Mouse (Mus musculus) ZHBTc4 (cell line): ENCODE results near the gene Fyttd1.
"Not testable (repeated sequence)": the region's sequence is repeated elsewhere in the genome, so short reads cannot be mapped to it uniquely, and the experiment has no call there.

Experiments
- DNase-seq: peaks from one replicate; pipeline ENCODE4 v3.0.0-alpha.2; 2011; ENCODE audit warnings: low read depth, low spot score

Fyttd1 gene

DNA sequence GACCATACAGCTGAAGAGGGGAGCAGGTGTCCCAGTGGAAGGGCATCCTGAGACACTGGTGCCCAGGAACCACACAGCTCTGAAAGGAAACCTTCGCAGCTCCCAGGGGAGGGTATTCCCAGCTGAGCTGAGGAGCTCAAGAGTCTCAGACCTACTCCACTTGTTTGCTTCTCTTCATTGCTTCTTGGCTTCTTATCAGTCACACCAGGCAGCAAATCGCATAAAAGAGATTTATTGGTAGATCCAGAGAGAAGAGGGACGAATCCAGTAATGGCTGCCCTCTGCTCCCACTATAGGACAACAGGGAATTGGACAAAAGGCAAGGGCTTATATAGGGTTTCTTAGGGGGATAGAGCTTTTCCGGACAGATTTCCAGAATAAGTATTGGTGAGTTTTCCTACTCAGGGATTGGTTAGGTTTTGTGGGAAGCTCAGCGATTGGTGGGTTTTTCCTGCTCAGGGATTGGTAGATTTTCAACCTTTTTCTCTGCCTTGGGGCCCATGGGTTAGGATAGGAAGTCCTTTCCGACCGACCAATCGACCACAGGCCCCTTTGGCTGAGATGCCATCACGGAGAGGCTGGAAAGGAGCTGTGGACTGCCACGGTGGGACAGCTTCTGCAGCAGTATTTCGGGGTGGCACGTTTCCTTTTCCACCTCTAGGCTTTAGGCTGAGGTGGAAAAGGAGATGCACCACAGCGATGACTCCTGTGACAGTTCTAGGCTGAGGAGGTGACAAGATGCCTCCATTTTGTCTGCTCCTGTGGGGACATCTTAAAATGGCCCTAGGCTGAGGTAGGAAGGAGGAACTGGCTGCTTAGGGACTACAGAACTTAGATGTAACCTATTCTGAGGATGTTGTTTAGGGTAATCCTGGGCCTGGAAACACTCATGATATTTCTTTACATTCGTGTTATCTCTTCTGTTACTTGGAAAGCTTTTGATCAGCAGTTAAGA, 1.9 kb downstream of the Fyttd1 start:
- peak; percentile 70 for DNase-seq

DNA sequence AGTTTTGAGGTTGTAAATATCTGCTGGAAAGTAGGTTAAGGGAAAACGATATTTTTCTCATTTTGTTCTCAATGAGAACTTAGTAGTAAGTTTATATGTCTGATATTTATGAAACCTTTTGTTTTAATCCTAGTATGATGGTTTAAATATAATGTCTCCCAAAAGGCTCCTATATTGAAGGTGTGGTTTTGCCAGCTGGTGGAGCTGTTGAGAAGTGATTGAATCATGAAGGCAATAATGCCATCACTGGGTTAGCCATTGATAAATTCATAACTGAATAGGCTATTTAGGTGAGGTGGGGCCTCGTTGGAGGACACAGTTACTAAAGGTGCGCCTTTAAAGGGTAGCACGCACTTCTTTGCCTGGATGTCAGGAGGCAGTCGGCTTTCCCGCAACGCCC, 4.2 kb downstream of the Fyttd1 start:
- DNase-seq: no peak

DNA sequence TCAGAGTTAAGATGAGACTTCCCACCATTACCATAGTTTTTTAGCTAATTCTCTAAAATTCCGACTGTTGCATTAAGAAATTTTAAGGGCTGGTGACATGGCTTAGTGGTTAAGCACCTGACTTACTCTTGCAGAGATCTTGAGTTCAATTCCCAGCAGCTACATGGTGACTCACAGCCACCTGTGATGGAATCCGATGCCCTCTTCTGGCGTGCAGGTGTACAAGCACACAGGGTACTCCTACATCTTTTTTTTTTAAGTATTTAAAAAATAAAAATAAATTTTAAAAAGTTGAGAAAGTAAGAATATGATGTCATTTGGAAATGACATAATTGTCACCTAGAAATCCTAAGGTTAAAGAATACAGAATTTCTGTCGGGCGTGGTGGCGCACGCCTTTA, 10.7 kb downstream of the Fyttd1 start:
- peak; percentile 54 for DNase-seq

DNA sequence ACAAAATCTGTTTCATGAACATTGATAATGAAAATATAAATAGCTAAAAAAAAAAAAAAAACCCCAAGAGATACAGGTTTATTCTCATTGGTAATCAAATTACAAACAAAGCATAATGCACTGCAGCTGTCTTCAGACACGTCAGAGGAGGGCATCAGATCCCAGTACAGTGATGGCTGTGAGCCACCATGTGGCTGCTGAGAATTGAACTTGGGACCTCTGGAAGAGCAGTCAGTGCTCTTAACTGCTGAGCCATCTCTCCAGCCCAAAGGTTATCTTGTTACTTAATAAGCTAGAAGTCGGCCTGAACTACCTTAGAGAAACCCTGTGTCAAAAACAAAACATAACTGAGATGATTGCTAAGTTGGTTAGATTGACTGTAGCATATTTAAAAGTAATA, 12.6 kb downstream of the Fyttd1 start:
- DNase-seq: no peak

DNA sequence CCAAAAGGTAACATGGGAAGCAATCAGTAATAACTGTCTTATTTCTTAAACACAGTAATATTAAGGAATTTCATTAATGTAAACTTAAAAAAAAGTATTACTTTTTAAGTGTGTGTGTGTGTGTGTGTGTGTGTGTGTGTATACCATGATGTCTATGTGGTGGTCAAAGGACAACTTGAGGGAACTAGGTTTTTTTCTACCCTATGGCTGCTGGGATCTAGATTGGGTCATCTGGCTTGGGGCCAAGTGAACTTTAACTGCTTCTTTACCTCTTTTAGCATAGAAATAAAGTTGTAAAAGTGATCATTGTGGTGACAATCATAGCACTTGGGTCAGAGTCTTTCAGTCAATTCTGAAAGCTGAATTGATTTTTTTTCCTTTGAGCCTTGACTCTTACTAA, 18.8 kb downstream of the Fyttd1 start:
- no peak for DNase-seq

DNA sequence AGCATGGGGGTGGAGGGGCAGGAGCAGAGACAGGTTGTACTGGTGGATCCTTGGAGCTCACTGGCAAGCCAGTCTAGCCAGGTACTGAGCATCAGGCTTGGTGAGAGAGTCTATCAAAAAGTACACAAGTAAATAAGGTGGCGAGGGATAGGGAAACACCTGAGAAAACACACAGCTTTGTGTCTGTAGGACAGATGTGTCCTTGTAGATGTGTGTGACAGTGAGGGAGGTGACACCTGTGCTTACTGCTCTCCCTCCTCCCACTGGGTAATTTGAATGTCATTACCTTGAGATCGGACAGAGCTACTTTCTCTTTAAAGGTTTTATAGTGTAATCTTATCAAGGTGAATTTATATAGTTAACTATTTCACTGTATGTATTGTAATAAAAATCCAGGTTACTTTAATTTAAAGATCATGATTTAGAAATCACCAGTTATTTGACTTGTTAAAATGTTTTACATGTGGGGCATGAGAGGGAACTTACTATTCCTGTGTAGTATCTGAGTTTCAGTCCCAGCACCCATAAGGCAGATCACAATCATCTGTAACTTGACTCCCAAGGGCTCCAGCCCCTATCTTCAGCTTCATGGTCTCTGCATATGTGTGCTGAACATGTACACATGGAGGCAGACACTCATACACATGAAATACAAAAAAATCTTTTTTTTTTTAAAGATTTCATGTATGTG, 24.2 kb downstream of the Fyttd1 start:
- DNase-seq: no peak

DNA sequence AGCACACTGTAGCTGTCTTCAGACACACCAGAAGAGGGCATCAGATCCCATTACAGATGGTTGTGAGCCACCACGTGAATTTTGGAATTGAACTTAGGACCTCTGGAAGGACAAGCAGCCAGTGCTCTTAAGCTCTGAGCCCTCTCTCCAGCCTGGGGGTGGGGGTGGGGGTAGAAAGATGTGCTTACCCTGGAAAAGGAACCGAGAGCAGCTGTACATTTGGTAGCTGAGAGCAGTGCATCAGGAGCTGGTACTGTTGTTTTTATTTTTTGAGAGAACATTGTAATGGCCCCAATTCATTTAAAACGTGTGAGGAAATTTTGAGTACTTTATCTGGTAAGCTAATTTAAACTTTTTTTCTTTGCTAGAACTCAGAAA, 24.7 kb downstream of the Fyttd1 start:
- no peak for DNase-seq

DNA sequence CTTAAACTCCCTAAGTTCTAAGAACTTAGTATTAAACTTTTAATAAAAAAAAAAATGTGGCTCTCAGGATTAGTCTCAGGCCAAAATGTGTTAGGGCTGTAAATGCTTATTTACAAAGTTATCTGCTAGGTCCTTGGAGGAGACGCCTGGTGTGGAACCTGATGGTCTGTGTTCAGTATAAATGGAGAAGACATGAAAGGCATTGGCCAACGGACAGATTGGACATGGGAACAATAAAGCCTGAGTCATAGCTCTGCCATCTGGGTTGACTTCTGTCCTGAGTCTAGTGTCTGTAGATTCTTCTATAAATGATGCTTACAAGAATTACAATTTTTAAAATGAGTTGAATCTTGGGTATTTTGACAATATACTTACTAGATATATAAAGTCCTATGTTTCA, 28.9 kb downstream of the Fyttd1 start:
- DNase-seq: no peak

DNA sequence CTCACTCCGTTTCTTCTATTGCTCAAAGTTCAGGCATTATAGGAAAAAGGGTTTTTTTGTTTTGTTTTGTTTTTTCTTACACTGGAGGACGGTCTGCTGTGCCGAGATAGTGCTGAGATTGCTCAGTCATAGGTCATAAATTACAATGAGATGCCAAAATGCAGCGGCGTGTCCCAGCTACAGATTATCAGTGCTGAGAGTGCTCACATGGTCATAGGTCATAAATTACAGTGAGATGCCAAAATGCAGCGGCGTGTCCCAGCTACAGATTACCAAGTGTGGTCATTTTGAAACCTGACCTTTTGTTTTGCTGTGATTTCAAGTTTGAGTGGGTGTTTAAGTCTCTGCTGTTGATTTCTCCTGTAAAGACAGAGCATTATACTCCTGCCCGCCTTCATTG, 29.4 kb downstream of the Fyttd1 start:
- no peak for DNase-seq

DNA sequence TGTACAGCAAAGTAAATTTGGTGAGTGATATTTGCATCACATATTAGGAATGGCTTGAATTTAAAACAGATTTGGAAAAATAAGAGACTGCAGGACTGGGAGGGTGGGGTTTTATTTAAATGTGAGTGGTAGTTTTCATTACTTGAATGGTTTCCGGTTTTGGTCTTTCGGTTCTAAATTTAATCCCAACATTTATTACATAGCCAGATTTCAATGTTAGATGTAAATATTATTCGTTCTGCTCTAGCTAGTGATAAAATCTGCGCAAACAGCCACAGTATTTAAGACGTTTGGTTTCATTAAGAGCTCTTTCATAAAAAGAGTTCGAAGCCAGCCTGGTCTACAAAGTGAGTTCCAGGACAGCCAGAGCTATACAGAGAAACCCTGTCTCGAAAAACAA, 35.9 kb downstream of the Fyttd1 start:
- no peak for DNase-seq

DNA sequence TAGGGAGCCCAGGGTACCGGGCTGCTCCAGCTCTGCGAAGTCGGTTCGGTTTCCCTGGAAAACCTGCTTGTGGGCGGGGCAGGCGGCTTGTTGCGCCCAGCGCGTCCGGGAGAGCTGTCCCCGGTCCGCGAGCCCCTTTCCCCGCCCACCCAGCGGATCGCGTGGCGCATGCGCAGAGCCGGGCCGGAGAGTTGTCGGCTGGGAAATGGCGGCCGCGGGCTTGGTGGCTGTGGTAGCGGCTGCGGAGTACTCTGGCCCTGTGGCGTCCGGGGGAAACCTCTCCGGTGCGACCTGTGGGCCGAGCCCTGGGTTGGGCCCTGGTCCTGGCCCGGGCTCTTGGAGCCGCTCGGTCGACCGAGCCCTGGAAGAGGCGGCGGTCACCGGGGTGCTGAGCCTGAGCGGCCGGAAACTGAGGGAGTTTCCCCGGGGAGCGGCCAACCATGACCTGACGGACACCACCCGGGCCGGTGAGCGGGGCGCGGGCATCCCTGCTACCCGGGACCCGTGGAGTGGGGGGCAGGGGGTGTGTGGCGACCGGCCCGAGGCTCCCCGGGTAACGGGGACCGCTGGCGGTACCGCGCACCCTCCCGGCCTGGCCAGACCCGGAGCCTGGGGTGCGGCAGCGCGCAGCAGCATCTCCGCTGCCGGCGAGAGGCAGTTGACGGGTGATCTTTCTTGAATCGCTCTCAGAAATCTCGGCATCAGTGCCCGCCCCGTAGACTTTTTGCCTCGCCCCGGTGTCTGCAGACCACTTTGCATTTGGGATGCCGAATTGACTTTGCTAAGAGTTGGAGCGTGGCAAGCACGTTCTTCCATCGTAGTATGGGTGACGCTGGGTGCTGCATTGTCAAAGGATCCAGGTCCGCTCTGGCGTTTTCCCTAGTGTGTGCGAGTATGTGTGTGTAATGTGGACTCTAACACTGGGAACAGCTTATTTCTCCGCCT, 36.9 kb downstream of the Fyttd1 start, which contains the start of gene Lrch3:
TSS of gene Lrch3 (plus strand) at position 164 of the 945 bp plus-strand sequence.
- peak; percentile 96 for DNase-seq

DNA sequence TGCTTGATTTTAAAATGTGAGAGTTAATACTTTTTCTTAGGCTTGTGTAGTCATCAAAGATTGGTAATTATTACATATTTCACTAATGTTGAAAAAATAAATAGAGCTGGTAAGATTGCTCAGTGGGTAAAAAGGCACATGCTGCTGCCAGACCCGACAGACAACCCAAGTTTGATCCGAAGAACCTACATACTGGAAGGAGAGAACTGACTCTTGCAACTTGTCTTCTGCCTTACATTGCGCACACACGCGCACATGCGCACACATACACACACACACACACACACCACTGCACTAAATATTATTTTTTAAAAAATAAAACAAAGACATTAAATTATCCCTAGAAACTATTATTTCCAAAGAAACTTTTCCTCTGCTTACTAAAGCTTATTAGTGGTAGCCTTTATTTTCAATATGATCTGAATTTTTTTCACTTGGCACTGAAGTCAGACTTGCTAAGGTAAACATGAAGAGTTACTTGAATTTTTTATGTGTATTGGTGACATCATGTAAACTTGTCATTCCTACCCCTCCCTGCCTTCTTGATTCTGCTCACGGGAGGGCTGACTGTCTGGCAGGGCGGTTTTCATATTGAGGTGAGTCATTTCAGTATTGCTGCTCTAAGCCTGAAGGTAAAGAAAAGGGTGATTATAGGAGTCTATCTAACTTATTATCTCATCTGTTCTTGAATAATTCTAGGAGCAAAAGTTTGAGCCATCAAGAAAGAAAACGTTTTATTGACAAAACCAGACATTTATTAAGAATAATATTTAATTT, 38.2 kb downstream of the Fyttd1 start:
- DNase-seq: no peak

DNA sequence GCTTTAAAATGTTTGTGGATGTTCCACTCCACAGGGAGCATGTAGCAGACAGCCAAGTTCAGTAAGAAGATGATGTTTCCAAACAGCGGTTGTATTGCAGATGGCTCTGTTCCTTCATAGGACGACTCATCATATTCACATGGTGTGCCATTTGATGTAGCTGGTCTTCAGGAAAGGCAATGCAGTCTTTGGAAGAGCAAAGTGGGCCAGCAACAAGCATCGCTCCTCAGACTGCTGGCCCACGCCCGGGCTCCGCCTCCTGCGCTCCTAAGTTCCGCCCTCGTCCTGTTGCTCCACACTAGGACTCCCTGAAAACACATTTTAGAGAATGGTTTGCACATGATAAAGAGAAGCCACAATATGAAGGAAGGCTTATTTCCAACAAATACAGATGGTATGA, 49.3 kb downstream of the Fyttd1 start:
- DNase-seq: not testable (repeated sequence)

DNA sequence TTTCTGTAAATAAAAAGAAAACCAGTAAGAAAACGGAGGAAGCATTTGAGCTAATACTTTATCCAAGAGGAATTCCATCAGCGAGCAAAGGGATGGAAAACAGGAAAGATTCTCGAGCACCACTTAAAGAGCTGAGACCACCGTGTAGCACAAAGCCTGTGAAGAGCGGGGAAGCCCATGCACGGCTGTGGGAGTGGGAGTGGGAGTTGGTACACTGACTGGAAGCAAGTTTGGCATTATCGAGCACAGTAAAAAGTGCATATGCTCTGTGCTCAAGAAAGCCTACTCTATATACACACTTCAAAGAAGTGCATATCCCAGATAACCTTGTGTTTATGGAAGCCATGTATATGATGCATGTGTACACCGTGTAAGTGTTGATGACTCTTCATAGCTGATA, 49.7 kb downstream of the Fyttd1 start:
- DNase-seq: no peak

DNA sequence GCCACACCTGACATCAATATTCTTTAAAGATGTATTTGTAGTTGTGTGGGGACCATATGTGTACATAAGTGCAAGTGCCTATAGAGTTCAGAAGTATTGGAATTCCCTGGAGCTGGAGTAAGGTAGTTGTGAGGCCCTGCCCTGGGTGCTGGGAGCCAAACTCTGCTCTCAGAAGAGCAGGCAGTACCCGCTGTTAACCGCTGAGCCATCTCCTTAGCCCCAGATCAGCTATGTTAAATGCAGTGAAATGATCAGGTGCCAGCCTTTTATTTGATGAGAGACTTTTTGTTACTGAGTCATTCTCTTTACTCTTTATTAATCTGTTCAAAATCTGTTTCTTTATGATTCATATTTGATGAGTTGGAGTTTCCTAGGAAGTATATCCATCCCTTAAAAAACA, 52.6 kb downstream of the Fyttd1 start:
- no peak for DNase-seq

DNA sequence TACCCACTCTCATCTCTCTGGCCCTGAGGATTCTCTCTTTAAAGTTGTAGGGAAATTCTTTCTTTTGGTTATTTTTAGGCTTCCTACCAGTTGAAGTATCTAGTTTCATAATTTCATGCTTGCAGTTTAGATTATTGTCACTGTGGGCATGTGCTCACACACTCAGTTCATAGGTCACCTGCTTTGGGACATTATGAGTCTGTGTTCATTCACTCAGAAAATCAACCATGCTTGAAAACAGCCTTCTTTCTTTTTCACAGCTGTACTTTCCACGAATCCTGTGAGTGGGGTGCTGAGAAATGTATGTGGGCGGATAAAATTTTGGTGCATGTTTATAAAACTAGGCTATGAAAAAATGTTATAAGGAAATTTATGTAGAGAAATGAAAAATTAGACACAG, 57.2 kb downstream of the Fyttd1 start:
- no peak for DNase-seq

DNA sequence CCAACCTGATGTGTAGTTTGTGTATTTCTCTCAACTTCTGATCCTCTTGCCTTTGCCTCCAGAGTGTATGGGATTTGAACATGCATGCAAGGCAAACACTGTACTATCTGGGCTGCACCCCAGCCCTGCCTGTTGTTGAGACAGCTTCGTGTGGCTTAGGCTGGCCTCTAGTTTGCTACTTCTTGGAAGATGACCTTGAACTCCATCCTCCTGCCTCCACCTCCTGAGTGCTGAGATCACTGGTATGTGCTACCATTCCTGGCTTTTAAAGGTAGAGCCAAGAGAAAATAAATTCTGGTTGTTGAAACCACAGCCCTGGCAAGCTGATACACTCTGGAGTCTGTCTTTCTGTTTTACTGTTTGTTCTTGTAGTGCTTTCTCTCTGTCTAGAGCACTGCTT, 57.8 kb downstream of the Fyttd1 start:
- no peak for DNase-seq

DNA sequence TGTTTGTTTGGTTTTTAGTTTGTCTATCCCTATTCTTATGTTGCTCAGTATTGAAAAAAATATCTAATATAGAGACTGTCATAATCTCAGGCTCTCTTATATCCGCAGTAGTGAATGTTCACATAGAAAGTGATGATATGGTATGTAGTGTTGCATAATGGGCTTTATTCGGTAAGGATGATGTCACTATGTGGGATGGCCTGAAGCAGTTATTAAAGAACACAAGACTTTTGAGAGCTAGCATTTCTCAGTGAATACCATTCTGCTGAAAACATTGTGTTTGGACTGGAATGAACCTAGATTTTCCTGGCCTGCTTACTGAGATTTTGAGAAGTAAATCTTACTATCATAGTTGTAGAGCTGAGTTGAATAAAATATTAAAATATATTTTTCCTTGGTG, 60.1 kb downstream of the Fyttd1 start:
- DNase-seq: no peak

DNA sequence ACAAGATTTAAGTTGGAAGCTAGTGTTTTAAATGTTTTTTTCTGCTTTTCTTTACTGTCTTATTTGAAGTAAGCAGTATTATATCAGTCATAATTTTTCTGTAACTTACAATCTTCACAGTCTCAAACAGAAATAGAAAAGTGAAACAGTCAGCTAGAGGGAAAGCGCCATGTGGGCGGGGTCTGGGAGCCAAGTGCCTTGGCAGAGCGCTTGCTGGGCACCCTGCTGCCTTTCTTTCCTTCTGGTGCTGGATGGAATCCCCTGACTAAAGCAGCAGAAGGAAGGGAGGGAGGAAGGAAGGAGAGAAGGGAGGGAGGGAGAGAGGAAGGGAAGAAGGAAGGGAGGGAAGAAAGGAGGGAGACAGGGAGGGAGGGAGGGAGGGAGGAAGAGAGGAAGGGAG, 62.0 kb downstream of the Fyttd1 start:
- DNase-seq: not testable (repeated sequence)

DNA sequence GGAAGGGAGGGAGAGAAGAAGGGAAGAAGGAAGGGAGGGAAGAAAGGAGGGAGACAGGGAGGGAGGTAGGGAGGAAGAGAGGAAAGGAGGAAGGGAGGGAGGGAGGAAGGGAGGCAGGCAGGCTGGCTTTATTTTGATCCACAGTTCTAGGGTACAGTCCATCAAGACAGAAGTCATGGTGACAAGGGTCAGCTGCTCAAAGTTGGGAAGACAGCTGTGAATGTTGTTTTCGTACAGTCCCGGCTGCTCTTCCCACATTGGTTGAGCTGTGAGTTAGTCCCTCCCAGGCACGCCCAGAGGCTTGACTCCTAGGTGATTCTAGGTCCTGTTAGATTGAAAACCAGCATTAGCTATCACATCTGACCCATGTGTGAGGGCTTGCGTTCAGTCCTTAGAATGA, 62.4 kb downstream of the Fyttd1 start:
- not testable (repeated sequence) for DNase-seq

DNA sequence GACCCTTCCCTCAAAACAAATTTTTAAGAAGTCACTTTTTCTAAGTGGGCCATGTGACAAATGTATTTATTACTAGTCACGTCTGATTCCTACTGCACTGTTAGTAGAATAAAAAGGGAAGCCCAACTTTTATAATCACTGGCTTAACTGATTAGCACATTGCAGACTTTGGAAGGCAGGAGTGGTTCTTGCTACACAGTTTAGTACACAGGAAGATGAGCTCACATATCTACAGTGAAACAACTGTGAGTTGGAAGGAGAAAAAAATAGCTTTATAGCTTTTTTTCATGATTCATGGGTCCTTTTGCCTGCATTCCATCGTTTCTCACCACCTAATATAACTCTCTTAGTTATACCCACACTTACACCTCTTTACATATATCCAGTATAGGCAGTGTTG, 63.9 kb downstream of the Fyttd1 start:
- not testable (repeated sequence) for DNase-seq
